Mouse (Mus musculus) liver, postnatal 0 days (tissue): ENCODE data around the gene Dhdh. TPM values are rescaled to one million over a fixed set of nuclear protein-coding genes. Genes with fewer than 3 reads are reported as not detected.

Experiments
- ATAC-seq: fragments of 200-750 bp; cut with Nextera tagmentation; 2 replicates; pipeline ENCODE4 v1.8.0; 2017; ENCODE audit warnings: mild to moderate bottlenecking, moderate library complexity
- DNase-seq: peaks from one replicate; pipeline ENCODE4 v3.0.0-alpha.2; 2016
- H3K27ac ChIP-seq: fragments of 300-500 bp; sonication (generic); 2 replicates; pipeline ENCODE4 v1.5.1; 2014; ENCODE audit warnings: antibody characterized with exemption, moderate library complexity, mild to moderate bottlenecking, low read depth
- H3K27me3 ChIP-seq: fragments of 300-500 bp; sonication (generic); 2 replicates; pipeline ENCODE4 v1.6.1; 2014; ENCODE audit warnings: low read length, control low read depth, mixed read lengths; ENCODE audit not compliant: insufficient read depth
- H3K36me3 ChIP-seq: fragments of 300-500 bp; sonication (generic); replicated peaks from 2 replicates; pipeline ENCODE4 v1.6.1; 2014; ENCODE audit warnings: mild to moderate bottlenecking, control low read depth, low read length, moderate library complexity, mixed read lengths; ENCODE audit not compliant: insufficient read depth
- H3K4me1 ChIP-seq: fragments of 300-500 bp; sonication (generic); 2 replicates; pipeline ENCODE4 v1.6.1; 2014; ENCODE audit warnings: antibody characterized with exemption, mild to moderate bottlenecking, control low read depth; ENCODE audit not compliant: insufficient read depth
- H3K4me2 ChIP-seq: fragments of 300-500 bp; sonication (generic); 2 replicates; pipeline ENCODE4 v1.6.1; 2014; ENCODE audit warnings: low read depth, mild to moderate bottlenecking, low read length, moderate library complexity, mixed read lengths
- H3K4me3 ChIP-seq: fragments of 300-500 bp; sonication (generic); 2 replicates; pipeline ENCODE4 v1.5.1; 2014; ENCODE audit warnings: low read depth, low read length
- H3K9ac ChIP-seq: fragments of 300-500 bp; sonication (generic); replicated peaks from 2 replicates; pipeline ENCODE4 v1.6.1; 2014; ENCODE audit warnings: mild to moderate bottlenecking, moderate library complexity
- H3K9me3 ChIP-seq: fragments of 300-500 bp; sonication (generic); 2 replicates; pipeline ENCODE4 v1.6.1; 2016; ENCODE audit warnings: mild to moderate bottlenecking, control low read depth, low read length, mixed read lengths
- CTCF ChIP-seq: sonication (generic); IDR thresholded peaks from 2 replicates; pipeline ENCODE4 v1.5.1; 2016; ENCODE audit warnings: antibody characterized with exemption, low read depth
- EP300 ChIP-seq: IDR thresholded peaks from 2 replicates; pipeline ENCODE4 v1.6.1; 2016; ENCODE audit warnings: antibody characterized with exemption, low read depth, mild to moderate bottlenecking
- WGBS: fragments of 180-500 bp; shearing (Covaris S2); extraction: QIAGEN DNeasy Blood & Tissue Kit; methylation state at CpG from one replicate; pipeline ENCODE4 v1.1.7; 2014; ENCODE audit not compliant: insufficient replicate concordance; 5-methylcytosine and 5-hydroxymethylcytosine counted together
- polyA plus RNA-seq: library from polyadenylated mRNA; unstranded; fragments of >200 nt; fragmentation: Nextera tagmentation; extraction: Ambion mirVana; gene quantifications from 2 replicates; pipeline ENCODE4 v1.2.1, GENCODE M21; 2015

The Dhdh gene
- polyA plus RNA-seq, 1 experiment from 2014 or later, result 9.5 TPM

DNA sequence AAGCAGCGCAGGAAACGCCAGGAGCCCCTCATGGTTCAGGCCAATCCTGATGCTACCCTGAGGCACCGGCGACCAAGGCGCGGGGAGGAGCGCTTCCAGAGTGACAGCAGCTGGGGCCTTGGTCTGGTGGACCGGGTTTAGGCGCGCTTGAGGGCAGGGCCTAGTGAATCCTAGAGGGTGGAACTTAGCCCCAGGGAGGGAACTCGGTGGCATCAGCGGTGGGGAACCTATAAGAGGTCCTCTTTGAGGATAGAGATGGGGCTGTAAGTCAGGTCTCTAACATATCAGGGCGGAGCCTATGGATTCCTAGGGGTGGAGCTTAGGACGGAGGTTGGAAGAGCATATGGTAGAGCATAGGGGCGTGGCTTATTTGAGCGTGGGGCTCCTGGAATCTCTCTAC, 26.8 kb upstream of the Dhdh start:
- H3K9me3 ChIP-seq, result no peaks in the 10 kb centered on the region
- H3K27ac ChIP-seq, result no peak overlapping the region
- DNase-seq (peak; percentile 59), ATAC-seq (peak; percentile 64)
- WGBS, result 29% methylated on average over 16 of the region's 16 CpGs
- H3K36me3 ChIP-seq, result no peaks in the 10 kb centered on the region
- no peak for TF ChIP-seq EP300
- TF ChIP-seq CTCF, result no peak
- H3K9ac ChIP-seq, result no peak overlapping the region
- H3K4me2 ChIP-seq, result peak overlapping the region; percentile 33
- H3K4me3 ChIP-seq, result no peak overlapping the region
- no peaks in the 10 kb centered on the region for H3K27me3 ChIP-seq
- peaks cover 15% of the 10 kb centered on the region for H3K4me1 ChIP-seq

DNA sequence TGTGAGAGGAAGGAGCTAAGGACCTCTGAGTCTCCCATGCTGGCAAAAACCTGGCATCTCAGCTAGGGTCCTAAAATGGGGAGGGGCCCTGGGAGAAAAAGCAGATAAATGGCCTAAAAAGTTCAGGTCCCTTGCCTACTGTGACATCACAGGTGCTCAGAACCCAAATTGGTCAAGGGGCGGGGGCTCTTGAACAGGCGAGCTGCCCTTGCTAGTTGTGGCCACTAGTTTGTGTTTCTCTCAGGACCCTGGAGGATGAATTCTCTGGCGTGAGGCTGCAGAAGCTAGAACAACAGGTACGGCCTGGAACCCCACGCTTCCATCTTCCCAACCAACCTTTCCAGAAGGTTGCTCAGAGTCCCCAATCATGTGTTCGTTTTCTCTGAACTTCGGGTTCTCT, 25.8 kb upstream of the Dhdh start:
- no peak overlapping the region for H3K27ac ChIP-seq
- TF ChIP-seq CTCF, result no peak
- TF ChIP-seq EP300, result no peak
- WGBS, result 83% methylated on average over 7 of the region's 7 CpGs
- no peaks in the 10 kb centered on the region for H3K9me3 ChIP-seq
- DNase-seq (no peak), ATAC-seq (no peak)
- no peak overlapping the region for H3K4me3 ChIP-seq
- no peaks in the 10 kb centered on the region for H3K27me3 ChIP-seq
- H3K36me3 ChIP-seq, result no peaks in the 10 kb centered on the region
- no peak overlapping the region for H3K4me2 ChIP-seq
- H3K4me1 ChIP-seq, result peaks cover 14% of the 10 kb centered on the region
- H3K9ac ChIP-seq, result no peak overlapping the region

DNA sequence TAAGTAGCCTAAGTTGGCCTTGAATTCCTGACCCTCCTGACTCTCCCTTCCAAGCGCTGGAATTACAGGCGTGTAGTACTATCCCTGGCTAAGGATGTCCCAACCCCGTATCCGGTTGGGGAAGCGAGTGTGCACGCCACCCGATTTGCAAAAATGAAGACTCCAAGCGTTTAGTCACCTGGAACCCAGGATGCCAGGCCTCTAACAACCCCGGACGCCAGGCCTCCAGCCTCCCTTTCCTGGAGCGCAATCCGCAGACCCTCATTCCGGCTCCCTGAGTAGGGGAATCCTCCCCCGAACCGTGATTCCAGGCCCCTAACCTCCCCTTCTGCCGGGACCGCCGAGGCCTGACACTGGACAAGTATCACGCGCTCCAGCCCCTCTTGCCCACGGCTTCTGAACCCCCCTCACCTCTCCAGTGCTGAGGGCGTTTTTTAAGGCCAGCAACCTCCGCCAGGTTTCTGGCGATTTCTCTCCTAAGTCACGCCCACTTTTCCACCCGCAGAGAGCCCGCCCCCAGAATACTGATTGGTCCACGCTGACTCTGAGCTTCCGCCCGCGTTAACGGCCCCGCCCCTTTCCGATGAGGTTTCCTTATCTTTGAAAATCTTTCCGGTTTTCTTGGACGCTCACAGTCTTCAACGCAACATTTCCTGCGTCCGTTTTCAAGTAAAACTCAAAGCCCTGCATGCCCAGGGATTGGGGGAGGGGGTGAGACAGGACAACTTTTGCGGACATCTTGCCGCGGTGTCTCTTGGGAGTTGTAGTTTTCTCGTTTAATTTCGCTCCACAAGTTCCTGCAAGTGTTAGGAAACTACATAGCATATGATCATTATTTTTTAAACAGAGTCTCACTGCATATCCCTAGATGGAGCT, 21.5 kb upstream of the Dhdh start, which contains the start of gene Nucb1:
Nucb1 (minus strand) TSS at position 495 of the 876 bp plus-strand sequence.
- Histone ChIP-seq H3K4me1 (peaks cover 26% of the 10 kb centered on the region), H3K27me3 (no peaks in the 10 kb centered on the region), H3K9ac (peak within 1 kb of the TSS; percentile 94), H3K9me3 (no peaks in the 10 kb centered on the region), H3K36me3 (peaks cover 17% of the 10 kb centered on the region; the same call in 1 of the 2 replicates), H3K4me2 (peak within 1 kb of the TSS; percentile 93), H3K4me3 (peak within 1 kb of the TSS; percentile 95), H3K27ac (peak within 1 kb of the TSS; percentile 92)
- TF ChIP-seq EP300, result peak; percentile 63
- TF ChIP-seq CTCF, result no peak; the same call in 1 of the 2 replicates
- peak; percentile 94 for DNase-seq
- under 1% methylated on average over 44 of the region's 44 CpGs for WGBS
- ATAC-seq, result peak; percentile 88

DNA sequence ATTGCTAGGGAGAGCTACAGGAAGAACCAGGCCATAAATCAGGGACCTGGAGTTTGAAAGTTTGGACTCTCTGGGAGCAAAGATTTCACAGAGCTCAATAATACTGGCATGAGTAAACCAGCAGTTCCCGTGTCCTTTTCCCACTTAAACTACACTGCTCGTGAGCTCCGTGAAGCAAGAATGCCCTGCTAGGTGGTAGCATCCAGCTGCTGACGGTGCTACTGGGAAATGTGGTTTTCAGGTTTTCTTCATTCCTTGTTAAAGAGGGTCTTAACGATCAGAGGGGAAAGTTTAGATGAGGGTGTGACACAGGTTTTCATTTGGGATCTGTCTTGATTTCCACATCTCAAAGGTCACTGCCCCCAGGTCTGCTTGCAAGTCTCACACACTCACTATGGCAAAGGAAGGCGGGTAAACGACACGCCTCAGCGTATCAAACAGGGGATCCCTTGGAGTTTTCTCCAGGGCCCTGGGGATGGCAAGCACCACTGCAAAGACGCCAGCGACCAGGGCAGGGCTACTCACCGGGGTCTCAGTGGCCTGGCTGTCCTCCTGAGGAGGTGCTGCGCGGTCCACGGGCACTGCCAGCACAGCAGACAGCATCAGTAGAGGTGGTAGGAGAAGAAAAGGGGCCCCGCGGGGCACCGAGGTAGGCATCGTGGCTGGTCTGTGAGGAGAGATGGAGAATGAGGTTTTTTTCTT, 20.7 kb upstream of the Dhdh start:
- peak overlapping the region; percentile 95 for H3K4me3 ChIP-seq
- TF ChIP-seq EP300 (no peak), CTCF (no peak)
- H3K4me2 ChIP-seq, result peak overlapping the region; percentile 93
- H3K9ac ChIP-seq, result peak overlapping the region; percentile 94
- peaks cover 17% of the 10 kb centered on the region; the same call in 1 of the 2 replicates for H3K36me3 ChIP-seq
- H3K27me3 ChIP-seq, result no peaks in the 10 kb centered on the region
- WGBS, result 11% methylated on average over 19 of the region's 19 CpGs
- peaks cover 23% of the 10 kb centered on the region for H3K4me1 ChIP-seq
- ATAC-seq (0 out of 2 replicates have a peak, but pooled peaks have one; percentile 12), DNase-seq (peak; percentile 37)
- H3K9me3 ChIP-seq, result no peaks in the 10 kb centered on the region
- H3K27ac ChIP-seq, result peak overlapping the region; percentile 92

DNA sequence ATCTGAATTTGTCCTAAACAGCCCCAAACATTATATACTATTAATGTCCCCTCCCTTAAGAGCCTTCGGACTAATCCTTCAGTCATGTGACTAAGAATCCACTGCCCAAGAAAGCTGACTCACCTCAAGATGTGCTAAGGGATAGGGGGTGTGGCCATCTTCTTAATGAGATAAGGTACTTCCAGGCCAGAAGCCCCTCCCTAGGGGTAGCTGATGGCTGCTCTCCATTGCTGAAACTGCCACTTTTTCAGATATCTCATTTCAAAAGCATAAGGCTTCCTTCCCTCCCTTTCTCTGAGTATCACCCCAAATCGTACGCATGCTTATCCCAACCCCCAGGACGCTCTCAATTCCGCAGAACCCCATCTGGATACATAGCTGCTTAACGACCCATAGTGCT, 20.0 kb upstream of the Dhdh start:
- Histone ChIP-seq H3K9ac (peak overlapping the region; percentile 94), H3K27ac (peak overlapping the region; percentile 92), H3K27me3 (no peaks in the 10 kb centered on the region), H3K4me3 (peak overlapping the region; percentile 95), H3K9me3 (no peaks in the 10 kb centered on the region), H3K36me3 (peaks cover 20% of the 10 kb centered on the region; the same call in 1 of the 2 replicates), H3K4me1 (peaks cover 23% of the 10 kb centered on the region), H3K4me2 (peak overlapping the region; percentile 93)
- TF ChIP-seq CTCF (no peak), EP300 (peak; percentile 88)
- peak; percentile 50 for DNase-seq
- ATAC-seq, result peak; percentile 63
- WGBS, result 57% methylated on average over 6 of the region's 6 CpGs

DNA sequence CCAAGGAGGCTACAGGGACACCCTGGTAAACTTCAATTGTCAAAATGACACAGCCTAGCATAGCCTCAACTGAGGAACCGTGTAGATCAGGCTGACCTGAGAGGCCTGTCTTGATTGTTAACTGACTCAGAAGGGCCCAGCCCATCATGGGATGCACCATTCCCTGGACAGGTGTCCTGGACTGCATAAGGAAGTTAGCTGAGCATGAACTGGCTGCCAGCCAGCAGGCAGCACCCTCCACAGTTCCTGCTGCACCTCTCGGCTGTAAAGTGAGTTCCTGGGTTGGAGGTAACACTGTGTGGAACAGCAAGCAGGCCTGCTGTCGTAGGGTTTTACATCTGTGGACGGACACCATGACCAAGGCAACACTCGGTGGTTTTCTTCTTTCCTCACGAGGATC, 19.0 kb upstream of the Dhdh start:
- Histone ChIP-seq H3K9me3 (no peaks in the 10 kb centered on the region), H3K4me1 (peaks cover 23% of the 10 kb centered on the region), H3K4me2 (peak overlapping the region; percentile 93), H3K27ac (no peak overlapping the region), H3K27me3 (no peaks in the 10 kb centered on the region), H3K4me3 (peak overlapping the region; percentile 95; the same call in 1 of the 2 replicates), H3K36me3 (peaks cover 27% of the 10 kb centered on the region; the same call in 1 of the 2 replicates), H3K9ac (peak overlapping the region; percentile 57)
- 81% methylated on average over 6 of the region's 6 CpGs for WGBS
- TF ChIP-seq CTCF (no peak), EP300 (no peak)
- ATAC-seq (no peak), DNase-seq (no peak)
